9 mouse cellular contexts compared by ENCODE assay signal in genomic region chr11:40755968-40756367, GRCm38 (mm10). TPM values are rescaled to one million over a fixed set of nuclear protein-coding genes. Genes with fewer than 3 reads are reported as not detected.
A peak's percentile ranks its signal among the peaks of the same experiment; 100 is the strongest.
DNase-seq lines count a peak whose midpoint lies in the region; ATAC-seq and TF ChIP-seq lines count a peak whose summit lies in the region.
"Had no signal": no experiment of that assay in that cellular context is flagged by ENCODE, and none has a peak within 500 bp of the region (broad histone marks: within the 10 kb centered on the region; RNA-seq: fewer than 3 reads in every experiment).

No protein-coding gene starts in this region.

- H3K4me1 ChIP-seq in forebrain, embryonic 10.5 days: peaks cover 20% of the 10 kb centered on the region
- no peaks in the 10 kb centered on the region for H3K4me1 ChIP-seq in forebrain, embryonic 11.5 days (replicated peaks; ENCODE audit: control insufficient read depth, insufficient read depth, low read length)
- H3K4me1 ChIP-seq in lung, embryonic 14.5 days (ENCODE audit: insufficient read depth): no peaks in the 10 kb centered on the region
- no peaks in the 10 kb centered on the region; the same call in 1 of the 2 replicates for H3K4me1 ChIP-seq in lung, adult 2 months (ENCODE audit: control insufficient read depth, insufficient read depth, low read length)
- H3K4me1 ChIP-seq in forebrain, embryonic 13.5 days: peaks cover 11% of the 10 kb centered on the region
- H3K4me1 ChIP-seq in liver, embryonic 16.5 days (ENCODE audit: control insufficient read depth, low read depth, low read length): peaks cover 7% of the 10 kb centered on the region

- DNase-seq in forebrain, embryonic 10.5 days (ENCODE audit: extremely low spot score, low spot score): no peak
- no peak for DNase-seq in forebrain, embryonic 11.5 days (ENCODE audit: low spot score)
- no peak for DNase-seq in lung, embryonic 14.5 days
- DNase-seq in lung, adult 2 months: no peak
- DNase-seq in cerebellum, postnatal 14 days: no peak
- DNase-seq in adrenal gland, adult 18-20 months (ENCODE audit: low spot score in 2 of 2): no peak

- no peaks in the 10 kb centered on the region for H3K27me3 ChIP-seq in forebrain, embryonic 10.5 days (ENCODE audit: poor library complexity, severe bottlenecking)
- H3K27me3 ChIP-seq in forebrain, embryonic 11.5 days (ENCODE audit: control insufficient read depth, insufficient read depth, low read length): no peaks in the 10 kb centered on the region
- H3K27me3 ChIP-seq in lung, embryonic 14.5 days (ENCODE audit: insufficient read depth, low read length): no peaks in the 10 kb centered on the region
- H3K27me3 ChIP-seq in forebrain, embryonic 13.5 days: no peaks in the 10 kb centered on the region
- H3K27me3 ChIP-seq in liver, embryonic 16.5 days (ENCODE audit: control insufficient read depth, insufficient read depth, low read depth, low read length): no peaks in the 10 kb centered on the region
- H3K27me3 ChIP-seq: stomach, embryonic 15.5 days had no signal

- ATAC-seq in forebrain, embryonic 11.5 days (replicated peaks; ENCODE audit: low FRiP score): no peak
- no peak for ATAC-seq in lung, embryonic 14.5 days (ENCODE audit: insufficient read depth)
- ATAC-seq in forebrain, embryonic 13.5 days: no peak
- no peak for ATAC-seq in liver, embryonic 16.5 days (ENCODE audit: low read depth)

- H3K4me3 ChIP-seq in forebrain, embryonic 10.5 days: peak overlapping the region; percentile 84; the same call in 1 of the 2 replicates
- H3K4me3 ChIP-seq in forebrain, embryonic 11.5 days (ENCODE audit: low read depth, low read length): no peak overlapping the region
- H3K4me3 ChIP-seq in lung, embryonic 14.5 days (ENCODE audit: low read depth, low read length): no peak overlapping the region
- H3K4me3 ChIP-seq in lung, adult 2 months (replicated peaks; ENCODE audit: extremely low read depth, low read depth, low read length): no peak overlapping the region
- no peak overlapping the region for H3K4me3 ChIP-seq in forebrain, embryonic 13.5 days
- no peak overlapping the region for H3K4me3 ChIP-seq in liver, embryonic 16.5 days (ENCODE audit: low read depth, low read length)

- peak overlapping the region; percentile 90 for H3K27ac ChIP-seq in forebrain, embryonic 10.5 days
- no peak overlapping the region for H3K27ac ChIP-seq in forebrain, embryonic 11.5 days (ENCODE audit: low read depth, low read length)
- H3K27ac ChIP-seq in lung, embryonic 14.5 days (ENCODE audit: low read depth): no peak overlapping the region
- H3K27ac ChIP-seq in forebrain, embryonic 13.5 days: no peak overlapping the region
- H3K27ac ChIP-seq in liver, embryonic 16.5 days (ENCODE audit: low read length): no peak overlapping the region
- H3K27ac ChIP-seq: stomach, embryonic 15.5 days had no signal

- H3K36me3 ChIP-seq in forebrain, embryonic 10.5 days (replicated peaks): peaks cover 2% of the 10 kb centered on the region
- no peaks in the 10 kb centered on the region for H3K36me3 ChIP-seq in forebrain, embryonic 11.5 days (ENCODE audit: control insufficient read depth, insufficient read depth, low read length)
- no peaks in the 10 kb centered on the region for H3K36me3 ChIP-seq in lung, embryonic 14.5 days (ENCODE audit: insufficient read depth)
- H3K36me3 ChIP-seq in forebrain, embryonic 13.5 days (ENCODE audit: poor library complexity, severe bottlenecking): 0 out of 2 replicates have a peak, but pooled peaks cover 3% of the 10 kb centered on the region
- H3K36me3 ChIP-seq in liver, embryonic 16.5 days (ENCODE audit: control insufficient read depth, insufficient read depth): 0 out of 2 replicates have a peak, but pooled peaks cover 2% of the 10 kb centered on the region

- H3K4me2 ChIP-seq in forebrain, embryonic 11.5 days (ENCODE audit: low read depth, low read length, severe bottlenecking): no peak overlapping the region
- H3K4me2 ChIP-seq in lung, embryonic 14.5 days: peak overlapping the region; percentile 64
- peak overlapping the region; percentile 84; the same call in 1 of the 2 replicates for H3K4me2 ChIP-seq in forebrain, embryonic 13.5 days
- peak overlapping the region; percentile 94; the same call in 1 of the 2 replicates for H3K4me2 ChIP-seq in liver, embryonic 16.5 days (ENCODE audit: low read depth, low read length)

- no peak overlapping the region for H3K9ac ChIP-seq in forebrain, embryonic 11.5 days (ENCODE audit: low read length)
- H3K9ac ChIP-seq in lung, embryonic 14.5 days: no peak overlapping the region
- no peak overlapping the region; the same call in 1 of the 2 replicates for H3K9ac ChIP-seq in forebrain, embryonic 13.5 days
- H3K9ac ChIP-seq in liver, embryonic 16.5 days (ENCODE audit: low read depth, low read length): no peak overlapping the region
- H3K9ac ChIP-seq: stomach, embryonic 15.5 days had no signal

- TF ChIP-seq CTCF in lung, embryonic 14.5 days (IDR thresholded peaks at IDR 0.05; ENCODE audit: low read depth): no peak
- TF ChIP-seq CTCF in lung, adult 2 months (IDR thresholded peaks at IDR 0.05; ENCODE audit: insufficient read depth, low read length): no peak

- no peak for TF ChIP-seq POLR2A in lung, adult 2 months (IDR thresholded peaks at IDR 0.05; ENCODE audit: borderline replicate concordance, extremely low read depth, low read depth, low read length)

- WGBS in forebrain, embryonic 10.5 days: 89% methylated on average over 8 of the region's 8 CpGs
- WGBS in forebrain, embryonic 11.5 days: 87% methylated on average over 8 of the region's 8 CpGs
- 84% methylated on average over 8 of the region's 8 CpGs for WGBS in lung, embryonic 14.5 days
- WGBS in lung, adult 2 months: 91% methylated on average over 8 of the region's 8 CpGs
- WGBS in forebrain, embryonic 13.5 days: 82% methylated on average over 8 of the region's 8 CpGs
- 86% methylated on average over 8 of the region's 8 CpGs for WGBS in liver, embryonic 16.5 days (ENCODE audit: insufficient replicate concordance)

- no peaks in the 10 kb centered on the region for H3K9me3 ChIP-seq in forebrain, embryonic 10.5 days
- no peaks in the 10 kb centered on the region for H3K9me3 ChIP-seq in forebrain, embryonic 11.5 days (ENCODE audit: control insufficient read depth, low read length)
- no peaks in the 10 kb centered on the region for H3K9me3 ChIP-seq in lung, embryonic 14.5 days (ENCODE audit: low read depth, low read length)
- no peaks in the 10 kb centered on the region for H3K9me3 ChIP-seq in forebrain, embryonic 13.5 days (replicated peaks)
- no peaks in the 10 kb centered on the region for H3K9me3 ChIP-seq in liver, embryonic 16.5 days (replicated peaks; ENCODE audit: control insufficient read depth, low read length)
- H3K9me3 ChIP-seq: stomach, embryonic 15.5 days had no signal

RNA-seq across cellular contexts. Expression of gene Ccng1, which starts 0.9 kb away (rescaled TPM):
- polyA plus RNA-seq in forebrain, embryonic 10.5 days (2016; fragmentation: Nextera tagmentation; extraction: Ambion mirVana): 32.5 and 35.6 TPM in 2 replicates
- 39.5 and 42.6 TPM in 2 replicates for polyA plus RNA-seq in forebrain, embryonic 11.5 days (2014; fragmentation: Nextera tagmentation; extraction: Ambion mirVana)
- 35.8 and 42.0 TPM in 2 replicates for polyA plus RNA-seq in lung, embryonic 14.5 days (2014; fragmentation: Nextera tagmentation; extraction: Ambion mirVana)
- polyA plus RNA-seq in lung, adult 2 months (2012; rRNA removed): 11.5 and 19.8 TPM in 2 replicates
- polyA plus RNA-seq in forebrain, embryonic 13.5 days (2015; fragmentation: Nextera tagmentation; extraction: Ambion mirVana): 27.8 and 29.3 TPM in 2 replicates
- polyA plus RNA-seq in liver, embryonic 16.5 days (2015; fragmentation: Nextera tagmentation; extraction: Ambion mirVana): 16.9 and 17.7 TPM in 2 replicates
- 10 to 100 TPM; 77.7 to 88.9 TPM for total RNA-seq in adrenal gland, adult 18-20 months (2021)

RNA-seq across cellular contexts. Expression of gene Nudcd2, which starts 22.5 kb away (rescaled TPM):
- polyA plus RNA-seq in forebrain, embryonic 10.5 days (2016; fragmentation: Nextera tagmentation; extraction: Ambion mirVana): 233 and 236 TPM in 2 replicates
- 192 and 217 TPM in 2 replicates for polyA plus RNA-seq in forebrain, embryonic 11.5 days (2014; fragmentation: Nextera tagmentation; extraction: Ambion mirVana)
- polyA plus RNA-seq in lung, embryonic 14.5 days (2014; fragmentation: Nextera tagmentation; extraction: Ambion mirVana): 167 and 172 TPM in 2 replicates
- 6.7 and 8.4 TPM in 2 replicates for polyA plus RNA-seq in lung, adult 2 months (2012; rRNA removed)
- polyA plus RNA-seq in forebrain, embryonic 13.5 days (2015; fragmentation: Nextera tagmentation; extraction: Ambion mirVana): 136 and 145 TPM in 2 replicates
- 63.3 and 68.0 TPM in 2 replicates for polyA plus RNA-seq in liver, embryonic 16.5 days (2015; fragmentation: Nextera tagmentation; extraction: Ambion mirVana)
- 10 to 100 TPM; 23.1 to 29.9 TPM for total RNA-seq in adrenal gland, adult 18-20 months (2021)

RNA-seq across cellular contexts. Expression of gene Hmmr, which starts 22.7 kb away (rescaled TPM):
- 70.0 and 72.0 TPM in 2 replicates for polyA plus RNA-seq in forebrain, embryonic 10.5 days (2016; fragmentation: Nextera tagmentation; extraction: Ambion mirVana)
- polyA plus RNA-seq in forebrain, embryonic 11.5 days (2014; fragmentation: Nextera tagmentation; extraction: Ambion mirVana): 69.5 and 75.9 TPM in 2 replicates
- 62.9 and 63.7 TPM in 2 replicates for polyA plus RNA-seq in lung, embryonic 14.5 days (2014; fragmentation: Nextera tagmentation; extraction: Ambion mirVana)
- 0.33 and 0.71 TPM in 2 replicates for polyA plus RNA-seq in lung, adult 2 months (2012; rRNA removed)
- polyA plus RNA-seq in forebrain, embryonic 13.5 days (2015; fragmentation: Nextera tagmentation; extraction: Ambion mirVana): 43.0 and 43.1 TPM in 2 replicates
- polyA plus RNA-seq in liver, embryonic 16.5 days (2015; fragmentation: Nextera tagmentation; extraction: Ambion mirVana): 45.2 and 53.3 TPM in 2 replicates
- total RNA-seq in adrenal gland, adult 18-20 months (2021): under 1 TPM; 0.58 to 0.60 TPM

Comparison
In these comparisons a context has a peak if more than half of its experiments do, and no peak if none do; other contexts are left out.
1. RNA of gene Hmmr, which starts 22.7 kb away (polyA plus RNA-seq): 69.5 to 75.9 TPM in forebrain, embryonic 11.5 days, 70.0 to 72.0 TPM in forebrain, embryonic 10.5 days, 62.9 to 63.7 TPM in lung, embryonic 14.5 days, 45.2 to 53.3 TPM in liver, embryonic 16.5 days and 43.0 to 43.1 TPM in forebrain, embryonic 13.5 days; 0.33 to 0.71 TPM in lung, adult 2 months; every median in the first group is over 10 times any median in the second.